Mouse (Mus musculus) gastrocnemius, postnatal 36 days (tissue): ENCODE measurements around the gene Ccnd3. TPM values are rescaled to one million over a fixed set of nuclear protein-coding genes. Genes with fewer than 3 reads are reported as not detected.
"Not testable (repeated sequence)": the region's sequence is repeated elsewhere in the genome, so short reads cannot be mapped to it uniquely, and the experiment has no call there.

Experiments
- DNase-seq, 2 experiments: peaks; one replicate each; pipeline ENCODE4 v3.0.0; 2022
- intact Hi-C: fragments of 180-260 bp; cut with DNase I; formaldehyde crosslinking; loops from one replicate; pipeline ENCODE4 v1.15.1; 2025
- total RNA-seq, 2 experiments: library from RNA; stranded (reverse); gene quantifications; 2 replicates each; pipeline ENCODE4 v1.2.3; 2021

Gene Ccnd3
- total RNA-seq, 2 experiments from 2014 or later, result 31.4 to 31.5 TPM

DNA sequence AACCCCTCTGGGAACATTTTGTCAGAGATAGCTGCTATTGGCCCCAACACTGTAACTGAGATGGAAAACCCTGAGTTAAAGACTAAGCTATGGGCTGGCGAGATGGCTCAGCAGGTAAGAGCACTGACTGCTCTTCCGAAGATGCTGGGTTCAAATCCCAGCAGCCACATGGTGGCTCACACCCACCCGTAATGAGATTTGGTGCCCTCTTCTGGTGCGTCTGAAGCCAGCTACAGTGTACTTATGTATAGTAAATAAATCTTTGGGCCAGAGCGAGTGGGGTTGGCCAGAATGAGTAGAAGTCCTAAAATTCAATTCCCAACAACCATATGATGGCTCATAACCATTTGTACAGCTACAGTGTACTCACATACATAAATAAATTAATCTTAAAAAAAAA, 101.4 kb downstream of the Ccnd3 start:
- no peak for DNase-seq
- intact Hi-C loops, result no loop called here

DNA sequence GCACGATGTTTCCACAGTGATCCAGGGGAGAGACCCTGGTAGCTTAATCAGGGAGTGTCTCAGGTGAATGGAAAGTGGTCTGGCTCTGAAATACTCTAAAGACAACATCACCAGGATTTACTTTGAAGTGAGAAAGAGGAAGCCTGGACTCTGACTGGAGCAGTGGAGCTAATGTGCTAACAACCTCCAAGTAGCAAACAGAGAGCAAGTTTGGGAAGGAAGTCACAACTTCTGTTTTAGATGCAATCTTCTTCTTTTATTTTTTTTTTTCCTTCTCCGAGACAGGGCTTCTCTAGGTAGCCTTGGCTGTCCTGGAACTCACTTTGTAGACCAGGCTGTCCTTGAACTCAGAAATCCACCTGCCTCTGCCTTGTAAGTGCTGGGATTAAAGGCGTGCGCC, 104.3 kb downstream of the Ccnd3 start:
- no peak for DNase-seq

DNA sequence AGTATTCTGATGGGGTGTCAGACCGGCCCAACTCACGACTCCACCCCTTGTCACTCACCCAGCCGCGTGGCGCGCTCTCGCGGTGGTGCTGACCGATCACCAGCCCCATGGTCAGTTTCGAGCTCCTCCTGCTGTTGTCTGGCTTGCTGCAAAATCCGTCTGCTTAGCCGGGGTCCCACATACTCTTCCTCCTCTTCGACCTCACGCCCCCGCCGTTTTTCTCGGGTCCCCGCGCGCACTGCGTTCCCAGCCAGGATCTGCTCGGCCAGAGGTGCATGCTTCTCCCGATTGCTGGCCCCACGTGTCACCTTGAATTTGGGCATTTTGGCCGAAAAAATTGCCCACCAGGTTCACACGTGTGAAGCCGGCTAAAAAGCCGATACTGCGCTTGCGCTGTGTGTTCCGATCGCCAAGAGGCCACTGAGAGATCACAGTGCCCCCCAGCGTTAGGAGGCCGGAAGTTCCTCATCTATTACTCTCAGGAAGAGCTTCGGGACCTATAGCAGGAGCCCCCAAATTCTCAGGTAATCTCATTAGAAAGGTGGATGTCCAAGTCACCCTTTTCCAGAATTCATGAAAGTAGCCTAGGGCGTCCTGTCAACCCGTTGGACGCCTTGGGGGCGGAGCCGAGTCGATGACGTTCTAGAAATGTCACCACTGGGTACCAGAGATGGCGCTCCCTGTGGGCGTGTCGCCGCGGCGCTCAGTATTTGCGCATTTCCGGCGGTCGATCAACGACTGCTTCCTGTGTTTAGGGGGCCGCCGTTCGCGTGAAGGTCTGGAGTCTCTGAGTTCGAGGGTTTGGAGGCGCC, 106.2 kb downstream of the Ccnd3 start, which contains the start of the genes Bysl, Med20 and Gm20517:
TSS of gene Bysl (minus strand) at position 644 of the 812 bp plus-strand sequence.
TSS of gene Med20 (plus strand) at position 734 of the 812 bp plus-strand sequence.
TSS of gene Gm20517 (plus strand) at position 741 of the 812 bp plus-strand sequence.
- intact Hi-C loops, result loop anchor here (5.0 kb wide), 1 partner anchor 66 kb away; no protein-coding TSS in a partner anchor
- peak; percentile 94 to 95 for DNase-seq

More for the DNA sequence above, 104.3 kb downstream of the Ccnd3 start:
- intact Hi-C loops, result no loop called here

DNA sequence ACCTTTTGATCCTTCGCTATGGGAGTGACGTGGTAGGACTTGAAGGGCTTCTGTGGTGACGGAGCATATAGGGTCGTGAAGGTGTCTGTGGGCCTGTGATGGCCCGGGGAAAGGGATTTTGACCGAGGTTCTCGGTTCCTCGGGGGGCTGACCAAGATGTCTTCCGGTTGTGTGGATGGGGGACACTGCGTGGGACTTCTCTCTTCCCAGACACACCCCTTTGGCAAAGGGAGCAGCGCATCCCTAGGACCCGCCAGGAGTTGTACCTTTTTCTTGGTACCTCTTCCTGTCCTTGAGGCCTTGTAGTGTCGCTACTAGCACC, 106.8 kb downstream of the Ccnd3 start:
- intact Hi-C loops, result loop anchor here (5.0 kb wide), 1 partner anchor 66 kb away; no protein-coding TSS in a partner anchor
- DNase-seq, result no peak

DNA sequence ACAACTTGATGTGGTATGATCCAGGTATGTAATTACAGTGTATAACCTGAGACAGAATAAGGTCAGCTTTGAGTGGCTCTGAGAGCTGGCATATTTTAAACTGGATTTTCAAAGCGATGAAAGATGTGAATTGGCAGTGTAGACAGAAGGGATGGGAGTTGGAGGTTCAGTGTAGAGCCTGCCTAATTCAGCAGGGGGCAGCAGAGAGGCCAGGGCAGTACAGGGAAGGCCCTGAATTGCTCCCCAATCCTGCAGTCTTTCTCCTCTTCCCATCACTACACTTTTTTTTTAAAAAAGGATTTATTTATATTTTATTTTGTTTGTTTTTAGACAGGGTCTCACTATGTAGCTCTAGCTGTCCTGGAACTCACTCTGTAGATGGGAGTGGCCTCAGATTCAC, 109.2 kb downstream of the Ccnd3 start:
- no peak for DNase-seq
- intact Hi-C loops, result loop anchor here (5.0 kb wide), 1 partner anchor 63 kb away; no protein-coding TSS in a partner anchor

DNA sequence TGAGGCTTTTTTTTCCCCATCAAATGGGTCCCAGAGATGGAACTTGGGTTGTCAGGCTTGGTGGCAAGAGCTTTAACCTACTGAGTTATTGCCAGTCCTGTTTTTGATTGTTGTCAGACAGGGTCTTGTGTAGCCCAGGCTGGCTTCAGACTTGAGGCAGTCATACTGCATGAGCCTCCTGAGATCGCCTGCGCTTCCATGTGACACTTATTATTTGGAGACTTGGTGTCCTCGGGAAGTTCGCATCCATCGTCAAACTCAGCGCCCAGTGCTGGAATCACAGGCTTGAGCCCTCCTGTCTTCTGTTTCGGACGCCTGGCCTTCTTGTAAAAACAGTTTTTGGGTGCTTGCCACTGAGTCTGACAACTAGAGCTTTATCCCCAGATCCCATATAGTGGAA, 111.3 kb downstream of the Ccnd3 start:
- intact Hi-C loops, result no loop called here
- no peak for DNase-seq

DNA sequence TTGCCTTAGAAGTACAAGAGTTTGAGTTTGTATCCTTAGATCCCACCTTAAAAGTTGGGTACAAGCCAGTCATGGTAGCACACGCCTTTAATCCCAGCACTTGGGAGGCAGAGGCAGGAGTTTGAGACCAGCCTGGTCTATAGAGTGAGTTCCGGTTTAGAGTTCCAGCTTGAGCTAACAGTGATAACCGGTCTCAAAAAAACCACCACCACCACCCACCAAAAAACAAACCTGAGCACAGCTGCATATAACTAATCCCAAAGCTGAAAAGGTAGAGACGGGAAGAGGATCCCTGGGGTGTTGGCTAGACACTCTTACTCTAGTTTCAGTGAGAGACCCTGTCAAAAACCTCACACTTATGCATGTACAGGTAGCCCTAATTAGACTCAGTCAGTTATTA, 111.8 kb downstream of the Ccnd3 start:
- intact Hi-C loops, result no loop called here
- no peak for DNase-seq

DNA sequence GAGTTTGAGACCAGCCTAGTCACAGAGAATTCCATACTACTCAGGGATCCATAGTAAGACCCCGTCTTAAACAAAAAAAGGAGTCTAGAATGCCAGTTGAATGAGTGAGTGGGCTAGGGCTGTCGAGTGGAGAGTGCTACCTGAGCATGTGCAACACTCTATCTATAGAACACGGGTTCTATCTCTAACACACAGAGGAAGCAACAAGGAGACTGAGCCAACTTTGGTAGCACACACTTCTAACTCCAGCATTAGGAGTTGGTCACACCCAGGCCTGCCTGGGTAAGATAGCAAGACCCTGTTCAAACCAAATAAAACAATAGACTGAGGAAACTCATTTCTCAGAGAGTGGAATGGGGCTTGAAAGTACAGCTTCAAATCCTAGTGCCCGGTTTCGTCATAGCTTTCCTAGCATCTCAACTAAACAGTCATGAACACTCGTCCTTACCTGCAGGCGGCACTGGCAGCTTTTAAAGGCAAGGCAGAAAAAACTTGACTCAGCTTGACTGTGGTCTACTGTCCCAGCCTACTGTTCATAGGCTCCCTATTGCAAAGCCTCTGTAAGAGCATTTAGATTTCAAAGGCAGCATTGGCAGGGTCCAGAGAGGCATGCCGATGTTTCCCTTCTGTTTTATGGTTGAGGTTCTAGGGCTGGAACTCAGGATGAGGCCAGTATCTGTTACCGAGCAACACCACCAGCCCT, 112.9 kb downstream of the Ccnd3 start:
- no peak for DNase-seq
- intact Hi-C loops, result no loop called here

DNA sequence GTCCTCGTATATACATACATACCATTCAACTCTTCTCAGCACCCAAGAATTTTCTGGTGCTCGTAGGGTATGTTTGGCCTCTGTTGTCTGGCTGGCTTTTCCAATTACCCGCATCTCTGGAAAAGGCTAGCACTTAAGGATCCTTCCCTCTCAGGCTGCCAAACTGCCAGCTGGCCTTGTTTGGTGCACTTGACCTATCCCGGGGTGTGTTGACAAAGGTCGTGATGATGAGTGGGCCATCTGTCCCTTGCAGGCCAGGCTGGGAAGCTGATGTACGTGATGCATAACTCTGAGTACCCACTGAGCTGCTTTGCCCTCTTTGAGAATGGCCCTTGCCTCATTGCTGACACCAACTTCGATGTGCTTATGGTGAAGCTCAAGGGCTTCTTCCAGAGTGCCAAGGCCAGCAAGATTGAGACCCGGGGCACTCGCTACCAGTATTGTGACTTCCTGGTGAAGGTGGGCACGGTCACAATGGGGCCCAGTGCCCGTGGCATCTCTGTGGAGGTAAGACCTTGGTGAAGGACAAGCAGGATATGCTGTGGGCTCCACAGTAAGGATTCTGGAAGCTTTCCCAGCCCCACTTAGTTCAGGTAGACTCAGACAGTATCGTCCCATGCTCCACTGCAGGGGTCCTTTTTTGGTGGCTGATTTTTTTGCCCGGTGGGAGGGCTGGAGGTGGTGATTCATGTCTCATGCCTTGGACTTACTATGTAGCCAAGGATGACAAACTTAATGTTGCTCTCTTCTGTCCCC, 113.9 kb downstream of the Ccnd3 start:
- DNase-seq, result no peak
- intact Hi-C loops, result no loop called here

DNA sequence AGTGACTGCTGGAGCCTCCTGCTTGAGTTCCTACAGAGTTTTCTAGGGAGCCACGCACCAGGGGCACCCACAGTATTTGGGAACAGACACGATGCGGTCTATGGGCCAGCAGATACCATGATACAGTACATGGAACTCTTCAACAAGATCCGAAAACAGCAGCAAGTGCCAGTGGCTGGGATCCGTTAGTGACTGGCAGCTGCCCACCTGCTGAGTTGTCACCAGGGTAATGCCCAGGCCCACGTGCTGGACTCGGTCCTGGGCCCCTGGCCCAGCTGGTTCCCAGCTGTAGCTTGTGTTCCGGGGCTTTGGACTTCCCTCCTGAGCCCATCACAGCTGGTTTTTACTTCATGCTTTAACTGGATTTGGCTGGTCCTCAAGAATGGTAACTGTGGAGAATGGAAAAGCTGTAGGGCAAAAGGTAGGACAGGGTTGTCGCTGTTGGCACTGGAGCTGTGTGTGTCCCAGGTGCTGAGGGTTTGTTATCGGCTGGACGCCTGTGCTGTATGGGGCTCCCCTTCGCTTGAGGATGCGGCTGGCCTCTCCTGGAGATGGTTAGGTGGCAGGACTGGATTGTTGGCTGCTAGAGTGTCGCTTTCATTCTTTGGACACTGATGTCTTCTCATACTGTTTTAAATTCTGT, 118.2 kb downstream of the Ccnd3 start:
- intact Hi-C loops, result no loop called here
- no peak for DNase-seq

DNA sequence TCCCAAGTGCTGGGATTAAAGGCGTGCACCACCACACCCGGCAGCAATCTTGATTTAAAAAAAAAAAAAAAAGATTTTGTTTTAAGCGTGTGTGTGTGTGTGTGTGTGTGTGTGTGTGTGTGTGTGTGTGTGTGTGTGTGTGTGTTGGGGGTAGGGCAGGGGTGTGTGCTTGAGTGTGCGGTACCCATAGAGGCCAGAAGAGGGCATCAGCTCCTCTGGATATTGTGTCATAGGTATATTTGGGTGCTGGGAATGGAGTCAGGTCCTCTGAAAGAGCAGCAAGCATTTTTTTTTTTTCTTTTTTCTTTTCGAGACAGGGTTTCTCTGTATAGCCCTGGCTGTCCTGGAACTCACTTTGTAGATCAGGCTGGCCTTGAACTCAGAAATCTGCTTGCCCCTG, 119.7 kb downstream of the Ccnd3 start:
- intact Hi-C loops, DNase-seq: not testable (repeated sequence)

DNA sequence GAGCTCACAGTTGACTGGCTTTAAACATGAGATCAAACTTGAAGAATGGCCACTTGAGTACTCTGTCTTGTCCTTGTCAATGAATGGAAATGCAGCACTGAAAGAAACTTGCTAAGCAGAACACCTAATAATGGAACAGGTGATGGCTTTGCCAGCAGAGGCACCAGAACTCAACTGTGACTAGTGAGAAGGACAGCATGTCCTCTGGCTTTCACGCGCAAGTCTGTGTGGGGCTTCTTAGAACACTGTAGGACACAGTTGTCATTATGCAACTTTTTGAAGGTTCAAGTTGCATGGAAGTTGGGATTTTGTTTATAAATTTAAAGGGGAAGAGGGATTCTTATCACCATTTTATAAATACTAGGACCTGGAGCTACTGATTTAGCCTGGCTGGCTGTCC, 120.2 kb downstream of the Ccnd3 start:
- intact Hi-C loops, result no loop called here
- DNase-seq, result no peak

DNA sequence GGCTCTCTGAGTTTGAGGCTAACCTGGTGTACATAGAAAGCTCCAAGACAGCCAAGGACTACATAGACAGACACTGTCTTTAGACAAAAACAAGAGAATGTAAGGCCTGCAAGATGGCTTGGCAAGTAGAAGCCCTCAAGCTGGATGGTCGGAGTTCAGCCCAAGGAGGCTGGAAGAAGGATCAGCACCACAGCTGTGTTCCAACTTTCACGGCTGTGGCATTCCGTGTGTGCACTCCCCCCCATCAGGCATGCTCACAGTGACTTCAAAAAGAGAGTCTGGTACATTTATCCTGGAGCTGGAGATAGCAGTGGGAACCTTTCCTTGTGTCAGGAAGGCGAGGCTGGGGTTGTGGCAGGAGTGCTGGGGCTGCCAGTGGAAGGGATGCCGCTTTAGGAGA, 121.2 kb downstream of the Ccnd3 start:
- intact Hi-C loops, result no loop called here

DNA sequence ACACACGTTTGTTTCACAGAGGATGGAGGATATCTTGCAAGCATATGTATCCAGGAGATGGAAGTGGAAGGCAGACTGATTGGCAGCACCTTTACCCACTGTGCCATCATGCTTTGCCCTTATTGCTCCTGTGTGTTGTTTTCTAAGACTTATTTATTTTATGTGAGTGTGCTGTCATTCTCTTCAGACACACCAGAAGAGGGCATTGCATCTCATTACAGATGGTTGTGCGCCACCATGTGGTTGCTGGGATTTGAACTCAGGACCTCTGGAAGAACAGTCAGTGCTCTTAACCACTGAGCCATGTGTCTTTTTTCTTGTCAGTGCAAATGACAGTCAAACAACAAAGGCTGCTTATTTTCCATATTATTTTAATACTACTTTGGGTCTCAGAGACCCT, 122.9 kb downstream of the Ccnd3 start:
- intact Hi-C loops, result no loop called here
- no peak for DNase-seq

More for the DNA sequence above, 121.2 kb downstream of the Ccnd3 start:
- no peak for DNase-seq

DNA sequence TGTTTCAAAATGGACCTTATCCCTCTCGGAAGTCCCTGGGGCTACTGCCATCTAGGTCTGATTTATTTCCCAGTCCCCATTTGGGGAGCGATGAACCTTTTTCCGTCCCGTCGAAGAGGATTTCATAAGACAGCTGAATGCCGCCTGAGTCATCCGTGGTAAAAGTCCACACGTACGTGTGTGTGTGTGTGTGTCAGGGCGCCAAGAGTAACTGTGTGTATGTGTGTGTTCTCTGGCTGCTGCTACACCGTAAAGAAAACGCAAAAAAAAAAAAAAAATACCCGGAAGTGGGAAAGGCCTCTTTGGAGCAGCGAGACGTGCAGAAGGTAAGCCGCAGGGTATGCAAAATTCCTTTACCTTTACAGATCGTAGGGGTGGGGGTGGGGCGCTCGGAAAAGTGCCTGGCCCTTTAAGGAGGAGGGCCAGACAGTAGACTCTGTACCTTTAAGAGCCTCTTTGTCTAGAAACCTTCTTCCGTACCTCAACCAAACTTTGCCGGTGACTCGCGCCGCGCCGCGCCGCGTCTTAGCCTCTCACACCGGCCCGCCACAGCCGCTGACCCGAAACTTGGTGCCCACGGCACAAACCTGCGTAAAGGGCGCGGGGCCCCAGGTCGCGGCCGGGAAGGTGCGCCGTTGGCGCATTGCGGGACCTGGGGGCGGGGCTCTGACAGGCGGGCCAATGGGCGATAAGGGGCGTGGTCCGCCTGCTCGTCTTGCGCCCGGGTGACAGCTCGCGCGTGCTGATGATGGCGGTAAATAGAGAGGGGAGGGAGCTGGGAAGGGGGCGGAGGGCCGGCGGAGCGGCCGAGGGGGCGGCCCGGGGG, 124.2 kb downstream of the Ccnd3 start:
- intact Hi-C loops, result no loop called here

DNA sequence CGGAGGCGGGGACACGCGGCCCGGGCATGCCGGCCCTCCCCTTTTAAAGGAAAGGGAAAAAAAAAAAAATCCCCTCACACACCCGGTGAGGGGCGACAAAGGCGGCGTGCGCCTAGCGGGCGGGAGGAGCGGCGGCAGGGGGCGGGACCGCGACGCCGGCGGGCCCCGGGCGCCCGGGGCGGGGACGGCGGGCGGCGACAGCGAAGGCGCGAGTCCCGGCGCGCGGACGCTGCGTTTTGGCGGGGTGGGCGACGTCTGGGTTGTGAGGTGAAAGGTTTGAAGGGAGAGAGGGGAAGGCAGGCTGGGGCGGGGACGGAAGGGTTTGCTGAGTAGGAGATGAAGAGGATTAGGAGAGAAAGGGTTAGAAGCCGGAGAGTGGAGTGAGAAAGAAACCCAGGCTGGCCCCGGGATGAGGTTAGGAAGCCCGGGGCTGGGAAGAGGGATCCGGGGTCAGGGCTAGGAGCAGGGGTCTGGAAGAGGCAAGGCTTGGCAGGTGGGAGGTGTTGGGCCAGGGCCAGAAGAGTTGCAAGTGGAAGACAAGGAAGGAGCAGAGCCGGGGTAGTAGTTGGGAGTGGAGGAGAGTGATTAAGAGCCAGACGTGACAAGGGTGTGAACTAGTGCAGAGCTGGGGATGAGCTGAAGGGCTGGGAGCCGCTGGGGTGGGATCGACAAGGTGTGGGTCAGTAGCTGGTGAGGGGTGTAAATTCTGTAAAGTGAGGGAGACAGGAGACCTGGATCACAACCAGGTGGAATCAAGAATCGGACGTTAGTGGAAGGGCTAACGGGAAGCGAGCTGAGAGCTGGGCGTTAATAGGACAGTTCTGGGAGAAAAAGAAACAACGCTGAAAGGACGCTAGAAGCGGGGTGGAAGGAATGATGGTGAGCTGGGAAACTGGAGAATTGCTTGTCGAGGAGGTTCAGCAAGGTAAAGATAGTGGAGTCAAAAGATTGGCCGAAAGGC, 125.1 kb downstream of the Ccnd3 start:
- intact Hi-C loops, result loop anchor here (5.0 kb wide), 1 partner anchor 42 kb away; no protein-coding TSS in a partner anchor
- DNase-seq, result peak; percentile 29 to 37

More for the DNA sequence above, 124.2 kb downstream of the Ccnd3 start:
- DNase-seq, result peak; percentile 92

DNA sequence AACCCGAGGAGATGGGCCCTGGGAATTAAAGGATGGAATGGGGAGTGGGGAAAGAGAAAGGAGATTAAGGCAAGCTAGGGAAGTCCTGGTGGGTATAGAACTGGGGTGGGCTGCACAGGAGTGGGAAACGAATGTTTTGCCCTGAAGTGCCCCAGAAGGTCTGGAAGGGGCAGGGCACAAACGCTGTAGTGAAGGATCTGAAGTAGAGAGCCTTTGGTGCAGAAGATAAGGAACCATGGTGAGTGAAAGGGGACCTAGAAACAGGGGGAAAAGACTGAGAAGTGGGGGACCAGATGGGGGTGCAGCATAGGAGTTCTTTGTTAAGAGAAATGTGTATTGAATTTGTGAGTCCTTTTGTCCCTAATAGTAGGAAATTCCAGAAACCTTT, 125.8 kb downstream of the Ccnd3 start, which contains the start of gene Usp49:
TSS of gene Usp49 (plus strand) at position 13 of the 388 bp plus-strand sequence.
- intact Hi-C loops, result loop anchor here (5.0 kb wide), 1 partner anchor 42 kb away; no protein-coding TSS in a partner anchor
- DNase-seq, result no peak
